Mouse (Mus musculus) stomach, postnatal 0 days (tissue): ENCODE results near the gene Adipor2. TPM values are rescaled to one million over a fixed set of nuclear protein-coding genes. Genes with fewer than 3 reads are reported as not detected.
A peak's percentile ranks its signal among the peaks of the same experiment; 100 is the strongest.

ENCODE experiments used
- ATAC-seq: fragments of 200-750 bp; cut with Nextera tagmentation; 2 replicates; pipeline ENCODE4 v1.8.0; 2017; ENCODE audit not compliant: low FRiP score, low TSS enrichment
- DNase-seq: peaks from one replicate; pipeline ENCODE4 v3.0.0-alpha.2; 2016; ENCODE audit warnings: low spot score
- H3K27ac ChIP-seq: fragments of 300-500 bp; sonication (generic); replicated peaks from 2 replicates; pipeline ENCODE4 v1.5.1; 2014; ENCODE audit warnings: mild to moderate bottlenecking, control low read depth
- H3K27me3 ChIP-seq: fragments of 300-500 bp; sonication (generic); 2 replicates; pipeline ENCODE4 v1.6.1; 2014; ENCODE audit warnings: low read length; ENCODE audit not compliant: control insufficient read depth, insufficient read depth
- H3K36me3 ChIP-seq: fragments of 300-500 bp; sonication (generic); 2 replicates; pipeline ENCODE4 v1.6.1; 2014; ENCODE audit warnings: low read length, mixed read lengths; ENCODE audit not compliant: control insufficient read depth, insufficient read depth
- H3K4me1 ChIP-seq: fragments of 300-500 bp; sonication (generic); replicated peaks from 2 replicates; pipeline ENCODE4 v1.6.1; 2014; ENCODE audit warnings: antibody characterized with exemption; ENCODE audit not compliant: control insufficient read depth, insufficient read depth
- H3K4me2 ChIP-seq: fragments of 300-500 bp; sonication (generic); replicated peaks from 2 replicates; pipeline ENCODE4 v1.6.1; 2014; ENCODE audit warnings: low read depth, mild to moderate bottlenecking, control low read depth, moderate library complexity
- H3K4me3 ChIP-seq: fragments of 300-500 bp; sonication (generic); 2 replicates; pipeline ENCODE4 v1.5.1; 2014; ENCODE audit warnings: low read depth, low read length, control low read depth
- H3K9ac ChIP-seq: fragments of 300-500 bp; sonication (generic); 2 replicates; pipeline ENCODE4 v1.6.1; 2014; ENCODE audit warnings: mild to moderate bottlenecking, low read length, control low read depth, mixed read lengths
- H3K9me3 ChIP-seq: fragments of 300-500 bp; sonication (generic); 2 replicates; pipeline ENCODE4 v1.6.1; 2016; ENCODE audit warnings: low read length; ENCODE audit not compliant: control insufficient read depth
- CTCF ChIP-seq: IDR thresholded peaks from 2 replicates; pipeline ENCODE4 v1.5.1; 2016; ENCODE audit warnings: antibody characterized with exemption, low read depth, mild to moderate bottlenecking, moderate library complexity
- EP300 ChIP-seq: optimal IDR thresholded peaks from 2 replicates; pipeline ENCODE3; 2016; ENCODE audit warnings: antibody characterized with exemption
- WGBS: fragments of 180-500 bp; shearing (Covaris S2); extraction: QIAGEN DNeasy Blood & Tissue Kit; methylation state at CpG from one replicate; pipeline ENCODE4 v1.1.7; 2014; 5-methylcytosine and 5-hydroxymethylcytosine counted together
- polyA plus RNA-seq: library from polyadenylated mRNA; unstranded; fragments of >200 nt; fragmentation: Nextera tagmentation; extraction: Ambion mirVana; gene quantifications from 2 replicates; pipeline ENCODE4 v1.2.1, GENCODE M21; 2015

Gene Adipor2
- polyA plus RNA-seq, 1 experiment from 2014 or later: 90.5 TPM

DNA sequence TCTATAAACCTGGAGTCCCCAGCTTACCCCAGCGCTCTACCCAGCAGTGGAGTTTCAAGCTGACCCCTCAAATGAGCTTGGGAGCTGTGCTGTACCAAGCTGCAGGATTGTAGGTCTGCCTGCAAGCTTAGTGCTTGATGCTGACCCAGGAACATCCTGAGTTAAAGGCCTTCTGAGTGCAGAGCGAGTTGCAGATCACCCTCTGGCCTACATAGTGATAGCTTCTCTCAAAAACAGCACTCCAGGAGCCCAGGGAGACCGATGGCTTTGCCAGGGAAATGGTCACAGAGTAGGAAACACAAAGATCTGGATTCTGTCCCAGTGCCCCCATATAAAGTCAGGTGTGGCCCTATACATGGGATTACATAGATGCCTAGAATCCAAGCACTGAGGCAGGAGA lies 6.0 kb downstream of the Adipor2 start:
- 80% methylated on average over 3 of the region's 3 CpGs for WGBS
- H3K4me3 ChIP-seq: no peak overlapping the region
- TF ChIP-seq CTCF (no peak), EP300 (no peak)
- no peaks in the 10 kb centered on the region for H3K36me3 ChIP-seq
- no peaks in the 10 kb centered on the region for H3K9me3 ChIP-seq
- no peak overlapping the region for H3K4me2 ChIP-seq
- no peaks in the 10 kb centered on the region for H3K27me3 ChIP-seq
- DNase-seq (no peak), ATAC-seq (no peak)
- H3K4me1 ChIP-seq: no peaks in the 10 kb centered on the region
- no peak overlapping the region for H3K9ac ChIP-seq
- no peak overlapping the region for H3K27ac ChIP-seq

GRCm38 (mm10) chr6:119409766-119410165 lies 7.7 kb downstream of the Adipor2 start:
- DNase-seq (peak; percentile 67), ATAC-seq (peak; percentile 66)
- WGBS: 32% methylated on average over 1 of the region's 1 CpGs
- Histone ChIP-seq H3K4me2 (no peak overlapping the region), H3K9me3 (no peaks in the 10 kb centered on the region), H3K36me3 (no peaks in the 10 kb centered on the region), H3K4me3 (no peak overlapping the region), H3K27me3 (no peaks in the 10 kb centered on the region), H3K4me1 (no peaks in the 10 kb centered on the region), H3K27ac (peak overlapping the region; percentile 67), H3K9ac (no peak overlapping the region)
- TF ChIP-seq EP300 (no peak), CTCF (no peak)

DNA sequence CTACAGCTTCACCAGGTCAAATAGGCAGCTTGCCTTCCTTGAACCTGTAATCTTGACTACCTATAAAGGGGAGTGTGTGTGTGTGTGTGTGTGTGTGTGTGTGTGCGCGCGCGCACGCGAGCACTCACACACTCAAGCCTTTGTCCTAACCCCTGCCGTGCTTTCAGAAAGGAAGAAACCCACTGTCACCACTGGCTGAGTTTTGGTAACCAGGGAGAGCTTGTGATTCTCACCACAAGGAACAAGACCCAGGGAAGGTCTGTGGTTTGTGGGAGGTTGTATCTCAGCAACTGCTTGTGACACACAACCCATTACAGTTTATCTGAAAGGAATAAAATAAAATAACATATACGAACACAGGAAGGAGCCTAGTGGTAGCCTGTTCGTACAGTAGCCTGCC lies 8.9 kb downstream of the Adipor2 start:
- Histone ChIP-seq H3K27ac (no peak overlapping the region), H3K9me3 (no peaks in the 10 kb centered on the region), H3K4me3 (no peak overlapping the region), H3K9ac (no peak overlapping the region), H3K4me2 (no peak overlapping the region), H3K27me3 (no peaks in the 10 kb centered on the region), H3K4me1 (no peaks in the 10 kb centered on the region), H3K36me3 (no peaks in the 10 kb centered on the region)
- TF ChIP-seq EP300 (no peak), CTCF (no peak)
- ATAC-seq: no peak
- no peak for DNase-seq
- 75% methylated on average over 9 of the region's 9 CpGs for WGBS

DNA sequence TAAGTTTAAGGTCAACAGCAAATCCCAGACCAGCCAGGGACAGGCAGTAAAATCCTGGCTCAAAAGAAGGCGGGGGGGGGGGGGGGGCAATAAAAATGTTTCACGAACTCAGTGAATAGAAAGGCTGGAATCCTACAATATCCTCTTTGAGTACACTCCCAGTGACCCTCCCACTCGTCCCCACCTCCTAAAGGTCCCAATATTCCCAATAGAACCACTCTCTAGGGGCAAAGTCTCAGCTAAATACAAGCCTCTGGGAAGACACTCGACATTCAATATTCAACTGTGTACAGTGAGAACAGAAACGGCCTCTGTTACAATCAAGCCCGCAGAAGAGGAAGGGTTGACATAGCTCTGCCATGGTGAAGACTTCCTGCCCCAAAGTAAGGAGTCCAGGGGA lies 9.7 kb downstream of the Adipor2 start:
- H3K4me3 ChIP-seq: no peak overlapping the region

GRCm38 (mm10) chr6:119406528-119406927 lies 11.0 kb downstream of the Adipor2 start:
- H3K4me3 ChIP-seq: no peak overlapping the region
- TF ChIP-seq EP300: no peak
- TF ChIP-seq CTCF: no peak

More for the DNA sequence above, 9.7 kb downstream of the Adipor2 start:
- ATAC-seq (no peak), DNase-seq (no peak)
- TF ChIP-seq EP300: no peak
- TF ChIP-seq CTCF: no peak
- H3K9ac ChIP-seq: no peak overlapping the region
- H3K9me3 ChIP-seq: no peaks in the 10 kb centered on the region
- no peak overlapping the region for H3K4me2 ChIP-seq
- no peaks in the 10 kb centered on the region for H3K36me3 ChIP-seq
- no peak overlapping the region for H3K27ac ChIP-seq
- H3K27me3 ChIP-seq: no peaks in the 10 kb centered on the region
- WGBS: 55% methylated on average over 6 of the region's 6 CpGs
- H3K4me1 ChIP-seq: no peaks in the 10 kb centered on the region

DNA sequence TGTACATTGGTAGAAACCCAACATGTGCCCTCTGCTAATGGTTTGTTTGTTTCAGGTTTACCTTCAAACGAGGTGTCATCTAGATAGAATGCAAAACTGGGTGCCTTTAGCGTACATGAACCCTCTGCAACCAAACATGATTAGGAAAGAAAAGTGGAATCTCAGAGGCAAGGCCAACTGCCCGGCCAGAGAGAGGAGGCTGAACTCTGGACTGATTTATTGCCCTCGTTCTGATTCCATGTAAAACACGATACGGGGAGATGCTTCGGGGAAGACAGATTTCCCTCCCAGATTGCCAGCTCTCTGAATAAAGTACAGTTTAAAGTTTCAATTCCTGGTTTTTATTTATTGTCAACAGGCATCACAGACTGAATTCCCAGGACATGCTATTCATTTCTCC lies 12.2 kb downstream of the Adipor2 start:
- Histone ChIP-seq H3K9ac (no peak overlapping the region), H3K4me2 (no peak overlapping the region), H3K9me3 (no peaks in the 10 kb centered on the region), H3K36me3 (no peaks in the 10 kb centered on the region), H3K27ac (no peak overlapping the region), H3K4me1 (no peaks in the 10 kb centered on the region), H3K27me3 (no peaks in the 10 kb centered on the region), H3K4me3 (no peak overlapping the region)
- TF ChIP-seq CTCF (no peak), EP300 (no peak)
- DNase-seq (no peak), ATAC-seq (no peak)
- WGBS: 50% methylated on average over 7 of the region's 7 CpGs

More at GRCm38 (mm10) chr6:119406528-119406927, 11.0 kb downstream of the Adipor2 start:
- no peaks in the 10 kb centered on the region for H3K4me1 ChIP-seq
- no peaks in the 10 kb centered on the region for H3K36me3 ChIP-seq
- no peak overlapping the region for H3K9ac ChIP-seq
- no peak for ATAC-seq
- H3K9me3 ChIP-seq: no peaks in the 10 kb centered on the region
- no peaks in the 10 kb centered on the region for H3K27me3 ChIP-seq
- H3K27ac ChIP-seq: no peak overlapping the region
- DNase-seq: no peak
- no peak overlapping the region for H3K4me2 ChIP-seq
- WGBS: 83% methylated on average over 8 of the region's 8 CpGs
